Mouse (Mus musculus) spleen, adult 2 months (tissue): ENCODE results near the gene Lrrk2.

Experiments used
- CTCF ChIP-seq: fragments of 200-500 bp; IDR thresholded peaks from 2 replicates; pipeline ENCODE4 v1.5.1; 2011; ENCODE audit warnings: mild to moderate bottlenecking, inconsistent platforms; ENCODE audit not compliant: insufficient read depth, insufficient read length, insufficient replicate concordance; ENCODE audit errors: extremely low read depth
- POLR2A ChIP-seq: fragments of 200-500 bp; IDR thresholded peaks from 2 replicates; pipeline ENCODE4 v1.6.1; 2011; ENCODE audit warnings: low read depth, low read length, inconsistent platforms

DNA sequence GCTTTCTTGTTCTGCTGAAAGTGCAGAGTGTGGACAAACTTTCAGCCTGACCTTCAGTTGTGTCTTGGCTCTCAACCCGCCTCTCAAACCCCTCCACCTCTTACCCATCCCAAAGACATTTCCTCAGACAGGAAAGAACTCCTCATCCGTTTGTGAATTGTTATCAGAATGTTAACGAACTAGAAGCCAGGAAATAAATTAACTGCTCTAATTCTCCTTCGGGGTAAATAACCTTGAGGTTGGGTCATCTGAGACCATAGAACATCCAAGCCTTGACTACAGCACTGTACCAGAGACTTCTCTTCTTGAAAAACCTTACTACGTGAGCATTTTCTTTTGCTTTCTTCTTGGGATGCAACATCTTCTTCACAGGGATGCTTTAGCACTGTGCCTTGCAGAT, 988 bp upstream of the Lrrk2 start:
- TF ChIP-seq CTCF (no peak), POLR2A (no peak)
